Mouse (Mus musculus): ENCODE results near the gene Tube1. TPM values are rescaled to one million over a fixed set of nuclear protein-coding genes. Genes with fewer than 3 reads are reported as not detected.

Gene Tube1
- polyA plus RNA-seq, 1 experiment from 2014 or later = 11.7 TPM

GRCm38 (mm10) chr10:39137766-39138165, 4.0 kb downstream of the Tube1 start:
- Histone ChIP-seq H3K4me2 (ENCODE audit: low read depth, low read length) (no peak overlapping the region), H3K27me3 (replicated peaks; ENCODE audit: control insufficient read depth, insufficient read depth, low read length) (no peaks in the 10 kb centered on the region), H3K9ac (ENCODE audit: low read depth, low read length) (no peak overlapping the region), H3K9me3 (ENCODE audit: control insufficient read depth, low read length) (no peaks in the 10 kb centered on the region), H3K4me1 (ENCODE audit: control insufficient read depth, insufficient read depth, low read length) (peaks cover 3% of the 10 kb centered on the region), H3K27ac (ENCODE audit: low read length) (no peak overlapping the region), H3K36me3 (ENCODE audit: control insufficient read depth, insufficient read depth, low read length) (peaks cover 11% of the 10 kb centered on the region; the same call in 1 of the 2 replicates), H3K4me3 (ENCODE audit: low read length) (no peak overlapping the region)
- 86% methylated on average over 3 of the region's 3 CpGs for WGBS
- ATAC-seq = no peak

- 79% methylated on average over 6 of the region's 6 CpGs for whole genome bisulfite sequencing
- H3K36me3 ChIP-seq (ENCODE audit: control insufficient read depth, insufficient read depth, low read length) = peaks cover 11% of the 10 kb centered on the region; the same call in 1 of the 2 replicates
- ATAC-seq = no peak
- no peak overlapping the region for H3K4me2 ChIP-seq (ENCODE audit: low read depth, low read length)
- no peak overlapping the region for H3K27ac ChIP-seq (ENCODE audit: low read length)
- no peaks in the 10 kb centered on the region for H3K9me3 ChIP-seq (ENCODE audit: control insufficient read depth, low read length)
- H3K4me3 ChIP-seq (ENCODE audit: low read length) = no peak overlapping the region
- H3K4me1 ChIP-seq (ENCODE audit: control insufficient read depth, insufficient read depth, low read length) = peaks cover 3% of the 10 kb centered on the region; the same call in 1 of the 2 replicates
- no peak overlapping the region for H3K9ac ChIP-seq (ENCODE audit: low read depth, low read length)
- no peaks in the 10 kb centered on the region for H3K27me3 ChIP-seq (replicated peaks; ENCODE audit: control insufficient read depth, insufficient read depth, low read length)
Observed at GRCm38 (mm10) chr10:39138761-39139160, 5.0 kb downstream of the Tube1 start.

GRCm38 (mm10) chr10:39140843-39141242, 7.1 kb downstream of the Tube1 start:
- Histone ChIP-seq H3K4me1 (ENCODE audit: control insufficient read depth, insufficient read depth, low read length) (no peaks in the 10 kb centered on the region), H3K27ac (ENCODE audit: low read length) (no peak overlapping the region), H3K4me2 (ENCODE audit: low read depth, low read length) (no peak overlapping the region), H3K9ac (ENCODE audit: low read depth, low read length) (no peak overlapping the region), H3K4me3 (ENCODE audit: low read length) (no peak overlapping the region), H3K27me3 (replicated peaks; ENCODE audit: control insufficient read depth, insufficient read depth, low read length) (no peaks in the 10 kb centered on the region), H3K9me3 (ENCODE audit: control insufficient read depth, low read length) (no peaks in the 10 kb centered on the region), H3K36me3 (ENCODE audit: control insufficient read depth, insufficient read depth, low read length) (peaks cover 11% of the 10 kb centered on the region; the same call in 1 of the 2 replicates)
- ATAC-seq = no peak
- 72% methylated on average over 14 of the region's 14 CpGs for WGBS

GRCm38 (mm10) chr10:39141401-39141800, 7.6 kb downstream of the Tube1 start:
- ATAC-seq = no peak
- 88% methylated on average over 2 of the region's 2 CpGs for WGBS
- H3K27ac ChIP-seq (ENCODE audit: low read length) = no peak overlapping the region
- H3K36me3 ChIP-seq (ENCODE audit: control insufficient read depth, insufficient read depth, low read length) = peaks cover 11% of the 10 kb centered on the region; the same call in 1 of the 2 replicates
- no peak overlapping the region for H3K4me3 ChIP-seq (ENCODE audit: low read length)
- no peaks in the 10 kb centered on the region for H3K9me3 ChIP-seq (ENCODE audit: control insufficient read depth, low read length)
- H3K27me3 ChIP-seq (replicated peaks; ENCODE audit: control insufficient read depth, insufficient read depth, low read length) = no peaks in the 10 kb centered on the region
- H3K4me2 ChIP-seq (ENCODE audit: low read depth, low read length) = no peak overlapping the region
- H3K4me1 ChIP-seq (ENCODE audit: control insufficient read depth, insufficient read depth, low read length) = no peaks in the 10 kb centered on the region
- H3K9ac ChIP-seq (ENCODE audit: low read depth, low read length) = no peak overlapping the region

GRCm38 (mm10) chr10:39142216-39142615, 8.4 kb downstream of the Tube1 start:
- no peak overlapping the region for H3K4me3 ChIP-seq (ENCODE audit: low read length)
- 85% methylated on average over 12 of the region's 12 CpGs for WGBS
- peaks cover 11% of the 10 kb centered on the region; the same call in 1 of the 2 replicates for H3K36me3 ChIP-seq (ENCODE audit: control insufficient read depth, insufficient read depth, low read length)
- H3K9me3 ChIP-seq (ENCODE audit: control insufficient read depth, low read length) = no peaks in the 10 kb centered on the region
- no peak overlapping the region for H3K4me2 ChIP-seq (ENCODE audit: low read depth, low read length)
- H3K4me1 ChIP-seq (ENCODE audit: control insufficient read depth, insufficient read depth, low read length) = no peaks in the 10 kb centered on the region
- H3K27ac ChIP-seq (ENCODE audit: low read length) = no peak overlapping the region
- H3K9ac ChIP-seq (ENCODE audit: low read depth, low read length) = no peak overlapping the region
- no peaks in the 10 kb centered on the region for H3K27me3 ChIP-seq (replicated peaks; ENCODE audit: control insufficient read depth, insufficient read depth, low read length)
- no peak for ATAC-seq

GRCm38 (mm10) chr10:39156719-39157118, 22.9 kb downstream of the Tube1 start:
- no peaks in the 10 kb centered on the region for H3K36me3 ChIP-seq (ENCODE audit: control insufficient read depth, insufficient read depth, low read length)
- no peaks in the 10 kb centered on the region for H3K27me3 ChIP-seq (replicated peaks; ENCODE audit: control insufficient read depth, insufficient read depth, low read length)
- ATAC-seq = no peak
- H3K4me3 ChIP-seq (ENCODE audit: low read length) = no peak overlapping the region
- H3K9me3 ChIP-seq (ENCODE audit: control insufficient read depth, low read length) = no peaks in the 10 kb centered on the region
- WGBS = 82% methylated on average over 5 of the region's 5 CpGs
- no peaks in the 10 kb centered on the region for H3K4me1 ChIP-seq (ENCODE audit: control insufficient read depth, insufficient read depth, low read length)
- no peak overlapping the region for H3K9ac ChIP-seq (ENCODE audit: low read depth, low read length)
- no peak overlapping the region for H3K4me2 ChIP-seq (ENCODE audit: low read depth, low read length)
- H3K27ac ChIP-seq (ENCODE audit: low read length) = no peak overlapping the region

GRCm38 (mm10) chr10:39157321-39157720, 23.5 kb downstream of the Tube1 start:
- Histone ChIP-seq H3K27ac (ENCODE audit: low read length) (no peak overlapping the region), H3K36me3 (ENCODE audit: control insufficient read depth, insufficient read depth, low read length) (no peaks in the 10 kb centered on the region), H3K9me3 (ENCODE audit: control insufficient read depth, low read length) (no peaks in the 10 kb centered on the region), H3K4me2 (ENCODE audit: low read depth, low read length) (no peak overlapping the region), H3K4me1 (ENCODE audit: control insufficient read depth, insufficient read depth, low read length) (no peaks in the 10 kb centered on the region), H3K9ac (ENCODE audit: low read depth, low read length) (no peak overlapping the region), H3K27me3 (replicated peaks; ENCODE audit: control insufficient read depth, insufficient read depth, low read length) (no peaks in the 10 kb centered on the region), H3K4me3 (ENCODE audit: low read length) (no peak overlapping the region)
- WGBS = 94% methylated on average over 1 of the region's 1 CpGs
- no peak for ATAC-seq

- H3K4me2 ChIP-seq (ENCODE audit: low read depth, low read length) = no peak overlapping the region
- H3K36me3 ChIP-seq (ENCODE audit: control insufficient read depth, insufficient read depth, low read length) = no peaks in the 10 kb centered on the region
- no peak overlapping the region for H3K27ac ChIP-seq (ENCODE audit: low read length)
- H3K4me3 ChIP-seq (ENCODE audit: low read length) = no peak overlapping the region
- ATAC-seq = no peak
- H3K9me3 ChIP-seq (ENCODE audit: control insufficient read depth, low read length) = no peaks in the 10 kb centered on the region
- H3K4me1 ChIP-seq (ENCODE audit: control insufficient read depth, insufficient read depth, low read length) = 0 out of 2 replicates have a peak, but pooled peaks cover 7% of the 10 kb centered on the region
- no peaks in the 10 kb centered on the region for H3K27me3 ChIP-seq (replicated peaks; ENCODE audit: control insufficient read depth, insufficient read depth, low read length)
- 63% methylated on average over 12 of the region's 12 CpGs for WGBS
- no peak overlapping the region for H3K9ac ChIP-seq (ENCODE audit: low read depth, low read length)
Observed at GRCm38 (mm10) chr10:39158306-39158705, 24.5 kb downstream of the Tube1 start.

GRCm38 (mm10) chr10:39161406-39161805, 27.6 kb downstream of the Tube1 start:
- Histone ChIP-seq H3K9me3 (ENCODE audit: control insufficient read depth, low read length) (no peaks in the 10 kb centered on the region), H3K9ac (ENCODE audit: low read depth, low read length) (no peak overlapping the region), H3K4me2 (ENCODE audit: low read depth, low read length) (no peak overlapping the region), H3K36me3 (ENCODE audit: control insufficient read depth, insufficient read depth, low read length) (no peaks in the 10 kb centered on the region), H3K4me3 (ENCODE audit: low read length) (no peak overlapping the region), H3K27me3 (replicated peaks; ENCODE audit: control insufficient read depth, insufficient read depth, low read length) (no peaks in the 10 kb centered on the region), H3K4me1 (ENCODE audit: control insufficient read depth, insufficient read depth, low read length) (peaks cover 8% of the 10 kb centered on the region; the same call in 1 of the 2 replicates), H3K27ac (ENCODE audit: low read length) (no peak overlapping the region)
- no peak for ATAC-seq
- 100% methylated on average over 1 of the region's 1 CpGs for WGBS
